Mouse (Mus musculus) kidney, embryonic 15.5 days (tissue): ENCODE data around the gene Gm47289. TPM values are rescaled to one million over a fixed set of nuclear protein-coding genes. Genes with fewer than 3 reads are reported as not detected.

Experiments used
- ATAC-seq: fragments of 200-750 bp; cut with Nextera tagmentation; replicated peaks from 2 replicates; pipeline ENCODE4 v1.8.0; 2017; ENCODE audit warnings: moderate TSS enrichment; ENCODE audit not compliant: low FRiP score
- H3K27ac ChIP-seq: fragments of 300-500 bp; sonication (generic); 2 replicates; pipeline ENCODE4 v1.5.1; 2015; ENCODE audit warnings: mild to moderate bottlenecking, inconsistent platforms
- H3K27me3 ChIP-seq: fragments of 300-500 bp; sonication (generic); 2 replicates; pipeline ENCODE4 v1.6.1; 2015; ENCODE audit warnings: inconsistent platforms
- H3K36me3 ChIP-seq: fragments of 300-500 bp; sonication (generic); 2 replicates; pipeline ENCODE4 v1.6.1; 2015; ENCODE audit warnings: inconsistent platforms
- H3K4me1 ChIP-seq: fragments of 300-500 bp; sonication (generic); 2 replicates; pipeline ENCODE4 v1.6.1; 2015; ENCODE audit warnings: inconsistent platforms
- H3K4me2 ChIP-seq: fragments of 300-500 bp; sonication (generic); 2 replicates; pipeline ENCODE4 v1.6.1; 2015; ENCODE audit warnings: moderate library complexity, mild to moderate bottlenecking, inconsistent platforms
- H3K4me3 ChIP-seq: fragments of 300-500 bp; sonication (generic); replicated peaks from 2 replicates; pipeline ENCODE4 v1.5.1; 2015; ENCODE audit warnings: mild to moderate bottlenecking, inconsistent platforms
- H3K9ac ChIP-seq: fragments of 300-500 bp; sonication (generic); 2 replicates; pipeline ENCODE4 v1.6.1; 2015; ENCODE audit warnings: mild to moderate bottlenecking, inconsistent platforms
- H3K9me3 ChIP-seq: fragments of 300-500 bp; sonication (generic); replicated peaks from 2 replicates; pipeline ENCODE4 v1.6.1; 2016; ENCODE audit warnings: inconsistent platforms
- WGBS: fragments of 180-500 bp; shearing (Covaris S2); methylation state at CpG from one replicate; pipeline ENCODE4 v1.1.7; 2015; ENCODE audit warnings: mixed read lengths; 5-methylcytosine and 5-hydroxymethylcytosine counted together
- polyA plus RNA-seq: library from polyadenylated mRNA; unstranded; fragments of >200 nt; fragmentation: Nextera tagmentation; extraction: Ambion mirVana; gene quantifications from 2 replicates; pipeline ENCODE4 v1.2.1, GENCODE M21; 2015

Gm47289 gene
- polyA plus RNA-seq, 1 experiment from 2014 or later = not detected

GRCm38 (mm10) chr9:119143372-119143771, 15.6 kb upstream of the Gm47289 start:
- Histone ChIP-seq H3K4me1 (no peaks in the 10 kb centered on the region), H3K36me3 (no peaks in the 10 kb centered on the region), H3K27ac (no peak overlapping the region), H3K4me3 (no peak overlapping the region), H3K4me2 (no peak overlapping the region), H3K27me3 (no peaks in the 10 kb centered on the region), H3K9me3 (no peaks in the 10 kb centered on the region), H3K9ac (no peak overlapping the region)
- ATAC-seq = no peak
- 76% methylated on average over 9 of the region's 9 CpGs for WGBS

GRCm38 (mm10) chr9:119144696-119145095, 14.3 kb upstream of the Gm47289 start:
- no peak overlapping the region for H3K4me2 ChIP-seq
- no peak overlapping the region for H3K4me3 ChIP-seq
- no peaks in the 10 kb centered on the region for H3K9me3 ChIP-seq
- no peak for ATAC-seq
- H3K27me3 ChIP-seq = no peaks in the 10 kb centered on the region
- H3K36me3 ChIP-seq = no peaks in the 10 kb centered on the region
- no peak overlapping the region for H3K9ac ChIP-seq
- WGBS = 85% methylated on average over 8 of the region's 8 CpGs
- H3K27ac ChIP-seq = no peak overlapping the region
- no peaks in the 10 kb centered on the region for H3K4me1 ChIP-seq

GRCm38 (mm10) chr9:119145137-119145536, 13.8 kb upstream of the Gm47289 start:
- no peak for ATAC-seq
- H3K4me1 ChIP-seq = no peaks in the 10 kb centered on the region
- no peak overlapping the region for H3K27ac ChIP-seq
- no peaks in the 10 kb centered on the region for H3K36me3 ChIP-seq
- H3K27me3 ChIP-seq = no peaks in the 10 kb centered on the region
- no peak overlapping the region for H3K9ac ChIP-seq
- H3K4me2 ChIP-seq = no peak overlapping the region
- 70% methylated on average over 10 of the region's 10 CpGs for WGBS
- no peak overlapping the region for H3K4me3 ChIP-seq
- no peaks in the 10 kb centered on the region for H3K9me3 ChIP-seq

GRCm38 (mm10) chr9:119145638-119146037, 13.3 kb upstream of the Gm47289 start:
- Histone ChIP-seq H3K9me3 (no peaks in the 10 kb centered on the region), H3K27ac (no peak overlapping the region), H3K4me3 (no peak overlapping the region), H3K4me2 (no peak overlapping the region), H3K36me3 (no peaks in the 10 kb centered on the region), H3K27me3 (no peaks in the 10 kb centered on the region), H3K4me1 (no peaks in the 10 kb centered on the region), H3K9ac (no peak overlapping the region)
- ATAC-seq = no peak
- 75% methylated on average over 6 of the region's 6 CpGs for WGBS

GRCm38 (mm10) chr9:119146098-119146770, 12.7 kb upstream of the Gm47289 start:
- H3K4me1 ChIP-seq = no peaks in the 10 kb centered on the region
- H3K9me3 ChIP-seq = no peaks in the 10 kb centered on the region
- H3K4me2 ChIP-seq = no peak overlapping the region
- H3K4me3 ChIP-seq = no peak overlapping the region
- no peak overlapping the region for H3K27ac ChIP-seq
- WGBS = 70% methylated on average over 13 of the region's 13 CpGs
- no peak overlapping the region for H3K9ac ChIP-seq
- H3K27me3 ChIP-seq = no peaks in the 10 kb centered on the region
- no peaks in the 10 kb centered on the region for H3K36me3 ChIP-seq
- ATAC-seq = no peak

- Histone ChIP-seq H3K36me3 (no peaks in the 10 kb centered on the region), H3K27ac (no peak overlapping the region), H3K4me1 (no peaks in the 10 kb centered on the region), H3K4me2 (no peak overlapping the region), H3K9ac (no peak overlapping the region), H3K9me3 (no peaks in the 10 kb centered on the region), H3K4me3 (no peak overlapping the region), H3K27me3 (no peaks in the 10 kb centered on the region)
- 0 out of 2 replicates have a peak, but pooled peaks have one; percentile 47 for ATAC-seq
- 23% methylated on average over 5 of the region's 5 CpGs for WGBS
Observed at GRCm38 (mm10) chr9:119149601-119150000, 9.4 kb upstream of the Gm47289 start.

GRCm38 (mm10) chr9:119151751-119152150, 7.2 kb upstream of the Gm47289 start:
- WGBS = 47% methylated on average over 2 of the region's 2 CpGs
- Histone ChIP-seq H3K27me3 (peaks cover 1% of the 10 kb centered on the region; the same call in 1 of the 2 replicates), H3K4me2 (no peak overlapping the region), H3K9me3 (no peaks in the 10 kb centered on the region), H3K9ac (no peak overlapping the region), H3K27ac (no peak overlapping the region), H3K4me3 (no peak overlapping the region), H3K4me1 (peaks cover 2% of the 10 kb centered on the region; the same call in 1 of the 2 replicates), H3K36me3 (no peaks in the 10 kb centered on the region)
- ATAC-seq = no peak

GRCm38 (mm10) chr9:119155416-119155815, 3.5 kb upstream of the Gm47289 start:
- no peaks in the 10 kb centered on the region for H3K9me3 ChIP-seq
- no peaks in the 10 kb centered on the region for H3K36me3 ChIP-seq
- 81% methylated on average over 8 of the region's 8 CpGs for WGBS
- no peak overlapping the region for H3K9ac ChIP-seq
- no peak overlapping the region for H3K27ac ChIP-seq
- no peak for ATAC-seq
- H3K4me2 ChIP-seq = no peak overlapping the region
- H3K4me3 ChIP-seq = no peak overlapping the region
- peaks cover 3% of the 10 kb centered on the region; the same call in 1 of the 2 replicates for H3K4me1 ChIP-seq
- peaks cover 3% of the 10 kb centered on the region; the same call in 1 of the 2 replicates for H3K27me3 ChIP-seq

GRCm38 (mm10) chr9:119155826-119156225, 3.1 kb upstream of the Gm47289 start:
- no peak for ATAC-seq
- Histone ChIP-seq H3K9me3 (no peaks in the 10 kb centered on the region), H3K4me3 (peak overlapping the region; percentile 60), H3K4me1 (peaks cover 3% of the 10 kb centered on the region; the same call in 1 of the 2 replicates), H3K27me3 (peaks cover 3% of the 10 kb centered on the region; the same call in 1 of the 2 replicates), H3K4me2 (peak overlapping the region; percentile 88), H3K27ac (no peak overlapping the region), H3K36me3 (no peaks in the 10 kb centered on the region), H3K9ac (no peak overlapping the region)
- WGBS = 59% methylated on average over 7 of the region's 7 CpGs

- Histone ChIP-seq H3K36me3 (no peaks in the 10 kb centered on the region), H3K9ac (peak within 1 kb of the TSS; percentile 49; the same call in 1 of the 2 replicates), H3K4me2 (peak within 1 kb of the TSS; percentile 88), H3K4me3 (peak within 1 kb of the TSS; percentile 60), H3K27me3 (peaks cover 3% of the 10 kb centered on the region; the same call in 1 of the 2 replicates), H3K9me3 (no peaks in the 10 kb centered on the region), H3K27ac (peak within 1 kb of the TSS; percentile 27; the same call in 1 of the 2 replicates), H3K4me1 (peaks cover 3% of the 10 kb centered on the region; the same call in 1 of the 2 replicates)
- under 1% methylated on average over 64 of the region's 65 CpGs for WGBS
- ATAC-seq = peak; percentile 90
Observed at GRCm38 (mm10) chr9:119156278-119157201, 2.4 kb upstream of the Gm47289 start, which contains the start of gene Acaa1b. TSS of gene Acaa1b (minus strand) at chr9:119157093.

GRCm38 (mm10) chr9:119160689-119161088, 1.7 kb downstream of the Gm47289 start:
- Histone ChIP-seq H3K27ac (peak overlapping the region; percentile 67), H3K27me3 (0 out of 2 replicates have a peak, but pooled peaks cover 3% of the 10 kb centered on the region), H3K36me3 (no peaks in the 10 kb centered on the region), H3K9ac (no peak overlapping the region), H3K4me1 (peaks cover 3% of the 10 kb centered on the region; the same call in 1 of the 2 replicates), H3K4me3 (no peak overlapping the region), H3K9me3 (no peaks in the 10 kb centered on the region), H3K4me2 (no peak overlapping the region)
- WGBS = 78% methylated on average over 3 of the region's 3 CpGs
- no peak for ATAC-seq

- Histone ChIP-seq H3K4me2 (no peak overlapping the region), H3K9me3 (no peaks in the 10 kb centered on the region), H3K27me3 (no peaks in the 10 kb centered on the region), H3K4me3 (no peak overlapping the region), H3K27ac (no peak overlapping the region), H3K9ac (no peak overlapping the region), H3K4me1 (no peaks in the 10 kb centered on the region), H3K36me3 (no peaks in the 10 kb centered on the region)
- no peak for ATAC-seq
- 87% methylated on average over 7 of the region's 7 CpGs for WGBS
Observed at GRCm38 (mm10) chr9:119164743-119165142, 5.8 kb downstream of the Gm47289 start.
